Mouse (Mus musculus) forelimb bud, embryonic 11.5 days (tissue): ENCODE measurements around the gene Capn6.

ENCODE experiments used
- DNase-seq: peaks from one replicate; pipeline ENCODE4 v3.0.0-alpha.2; 2012; ENCODE audit warnings: low read depth, low spot score

Gene Capn6

GRCm38 (mm10) chrX:143827212-143827611 lies at the start of gene Capn6:
Gene Capn6, minus strand, starts transcription at chrX:143827414.
- peak; percentile 85 for DNase-seq

DNA sequence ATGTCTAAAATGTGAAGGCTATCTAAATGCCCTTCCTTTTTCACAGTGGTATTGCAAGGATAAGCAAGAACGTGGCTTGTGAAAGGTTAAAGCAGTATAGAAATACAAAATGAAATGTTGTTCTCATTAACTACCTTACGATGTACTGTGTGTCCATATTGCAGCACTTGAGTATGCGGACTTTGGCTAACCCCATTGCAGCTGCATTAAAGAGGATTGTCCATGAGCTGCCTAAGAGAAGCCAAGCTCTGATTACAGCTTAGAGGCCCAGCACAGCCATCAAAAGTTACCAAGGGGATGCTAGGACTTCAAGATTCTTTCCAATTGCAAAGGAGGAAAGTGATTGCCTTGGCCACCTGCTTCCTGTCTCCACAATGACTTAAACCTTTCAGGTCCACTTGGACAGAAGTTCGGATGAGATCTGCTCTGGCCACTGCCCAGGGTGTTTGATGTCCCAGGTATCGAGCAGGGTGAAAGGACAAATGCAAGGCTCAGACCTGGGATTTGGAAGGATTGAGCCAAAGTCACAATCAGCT lies 40.0 kb upstream of the Capn6 start:
- no peak for DNase-seq

DNA sequence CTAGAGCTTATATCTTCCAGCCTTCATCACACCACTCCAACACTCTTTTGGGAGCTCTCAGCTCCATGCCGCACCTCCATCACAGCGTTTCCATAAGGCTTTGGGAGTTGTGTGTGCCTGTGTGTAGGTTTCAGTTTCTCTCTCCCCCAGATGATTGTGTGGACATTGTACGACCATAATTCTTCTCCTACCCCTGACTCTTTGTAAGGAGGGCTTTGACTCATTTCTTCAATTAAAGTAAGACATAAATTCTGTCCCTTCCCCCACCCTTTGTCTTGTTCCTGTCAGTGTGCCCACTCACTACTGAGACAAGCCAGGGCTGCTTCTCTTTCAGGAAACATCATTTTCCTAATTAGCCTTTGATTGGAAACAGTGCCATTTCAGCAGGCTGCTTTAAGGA lies 24.1 kb upstream of the Capn6 start:
- DNase-seq, result peak; percentile 63

DNA sequence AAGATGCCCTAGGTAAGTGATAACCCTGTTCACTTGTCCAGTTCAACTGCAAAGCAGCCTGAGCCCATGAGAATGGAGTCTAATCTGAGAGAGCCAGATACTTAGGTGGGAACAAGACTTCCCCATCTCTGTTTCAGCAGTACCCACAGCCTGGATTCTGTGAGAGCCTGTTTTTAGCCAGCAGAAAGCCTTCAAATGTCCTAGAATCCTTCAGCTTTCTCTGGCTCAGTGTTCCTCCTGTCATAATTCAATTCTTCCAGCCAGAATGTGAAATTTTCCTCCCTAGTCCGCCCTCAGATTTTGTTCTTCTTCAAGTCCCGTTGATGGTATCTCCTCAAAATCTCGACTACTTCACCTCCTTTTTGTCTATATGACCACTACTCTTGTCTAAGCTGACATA lies 22.8 kb upstream of the Capn6 start:
- DNase-seq, result no peak

DNA sequence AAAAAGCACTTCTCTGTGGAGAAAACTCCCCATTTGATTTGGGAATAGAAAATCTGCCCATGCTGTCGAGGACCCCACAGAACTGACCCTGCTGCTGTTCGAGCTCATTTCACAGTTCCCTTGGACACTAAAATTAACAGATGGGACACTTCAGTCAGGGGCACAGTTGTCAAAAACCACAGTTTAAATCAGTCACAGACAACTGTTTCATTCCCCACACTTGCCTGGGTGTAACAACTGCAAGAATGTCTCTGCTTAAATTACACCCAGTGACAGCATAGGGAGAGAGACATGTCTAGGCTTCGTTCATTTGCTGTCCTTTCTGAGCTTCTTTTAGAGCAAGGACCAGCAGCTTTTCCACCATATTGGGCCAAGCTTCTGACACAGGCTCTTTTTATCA lies 19.4 kb upstream of the Capn6 start:
- no peak for DNase-seq

DNA sequence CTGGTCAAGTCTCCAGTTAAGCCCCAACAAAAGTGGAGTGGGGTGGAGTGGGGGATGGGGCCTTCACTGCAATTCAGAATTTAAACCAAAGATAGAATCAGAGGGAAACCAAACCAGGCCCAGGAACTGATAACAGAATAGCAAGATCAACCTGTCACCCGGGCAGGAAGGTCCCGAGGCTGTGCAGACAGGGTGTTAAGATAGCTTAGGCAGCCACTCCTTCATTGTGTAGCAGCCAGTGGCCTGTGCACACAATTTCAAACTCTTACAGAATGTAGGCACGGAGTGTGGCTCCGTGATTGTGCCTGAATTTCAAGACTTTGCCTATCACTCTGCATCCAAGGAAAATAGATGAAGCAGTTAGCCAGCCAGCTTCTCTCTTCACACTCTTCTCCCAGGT lies 693 bp downstream of the Capn6 start:
- DNase-seq, result no peak

DNA sequence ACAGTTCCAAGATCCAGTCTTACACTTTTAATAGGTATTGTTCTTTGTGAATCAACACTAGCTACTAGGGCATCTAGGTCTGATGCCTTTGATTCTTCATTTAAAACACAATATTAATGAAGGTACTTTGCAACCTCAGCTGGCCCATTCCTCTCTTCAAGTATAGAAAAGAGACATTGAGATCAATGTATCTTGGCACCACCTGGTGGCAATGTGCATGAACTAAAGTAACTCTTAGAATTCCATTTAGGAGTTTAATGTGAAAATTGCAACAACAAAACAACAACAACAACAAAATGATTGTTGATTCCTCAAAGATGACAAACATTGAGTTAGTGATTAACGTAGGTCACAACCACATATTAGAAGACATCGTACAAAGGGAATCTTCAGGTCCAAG lies 8.3 kb downstream of the Capn6 start:
- no peak for DNase-seq

- DNase-seq, result no peak
Measured at GRCm38 (mm10) chrX:143815948-143816347, 11.3 kb downstream of the Capn6 start.

DNA sequence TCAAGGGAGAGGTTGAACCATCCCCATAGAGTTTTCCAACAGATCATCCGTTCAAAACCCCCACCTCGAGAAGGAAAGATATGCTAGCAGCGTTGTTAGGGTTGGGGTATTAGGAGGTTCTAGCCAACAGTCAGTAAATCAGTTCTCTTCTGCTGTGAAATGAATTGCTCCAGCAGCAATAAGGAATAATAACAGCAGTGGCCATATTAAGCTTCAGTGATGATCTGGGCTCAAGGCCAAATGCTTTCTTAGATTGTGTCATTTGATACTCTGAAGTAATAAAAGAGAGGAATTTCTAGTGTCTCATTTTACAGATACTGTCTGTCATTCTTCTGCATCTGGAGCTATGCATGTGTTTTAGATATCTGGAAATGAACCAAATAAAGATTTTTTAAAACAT lies 64.7 kb downstream of the Capn6 start:
- DNase-seq, result no peak
